Mouse (Mus musculus) heart, adult 2 months (tissue): ENCODE measurements around the gene Adam1a.

ENCODE experiments used
- CTCF ChIP-seq: fragments of 200-600 bp; IDR thresholded peaks from 2 replicates; pipeline ENCODE4 v1.8.1; 2022; ENCODE audit warnings: antibody characterized with exemption, mild to moderate bottlenecking, moderate library complexity
- POLR2A ChIP-seq: fragments of 200-500 bp; IDR thresholded peaks from 2 replicates; pipeline ENCODE4 v1.6.1; 2011; ENCODE audit warnings: mild to moderate bottlenecking, low read depth, low read length, control low read depth; ENCODE audit not compliant: insufficient read depth

DNA sequence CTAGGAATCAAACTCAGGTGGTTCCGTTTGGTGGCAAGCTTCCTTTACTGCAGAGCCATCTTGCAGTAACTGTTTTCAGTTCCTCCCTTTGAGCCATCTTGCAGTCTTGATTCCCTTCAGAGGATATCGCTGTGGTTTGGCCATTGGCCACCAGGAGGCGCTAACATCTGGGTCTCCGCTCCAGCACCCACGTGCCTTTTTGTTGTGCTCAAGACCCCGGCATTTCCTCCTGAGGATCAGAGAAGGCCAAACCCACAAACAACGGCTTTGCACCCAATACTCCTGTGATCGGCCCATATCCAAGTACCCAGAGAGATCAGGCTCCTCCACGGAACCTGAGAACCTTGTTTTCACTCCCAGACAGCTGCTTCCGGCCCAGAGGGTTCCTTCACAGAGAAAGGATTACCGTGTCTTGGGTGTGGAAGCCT lies 19.2 kb upstream of the Adam1a start:
- TF ChIP-seq CTCF (peak; percentile 98), POLR2A (no peak)
